Mouse (Mus musculus) liver, embryonic 14.5 days (tissue): ENCODE data around the gene Bco1. TPM values are rescaled to one million over a fixed set of nuclear protein-coding genes. Genes with fewer than 3 reads are reported as not detected.

ENCODE experiments used
- ATAC-seq: fragments of 200-750 bp; cut with Nextera tagmentation; 2 replicates; pipeline ENCODE4 v1.8.0; 2017; ENCODE audit warnings: moderate number of reproducible peaks, mild to moderate bottlenecking, moderate library complexity; ENCODE audit not compliant: insufficient read depth
- DNase-seq, 3 experiments: peaks; one replicate each; pipeline ENCODE4 v3.0.0-alpha.2; 2012 to 2013; ENCODE audit warnings: low read depth in 3 of 3, low spot score in 3 of 3
- H3K27ac ChIP-seq: fragments of 300-500 bp; sonication (generic); 2 replicates; pipeline ENCODE4 v1.5.1; 2014; ENCODE audit warnings: moderate library complexity, mild to moderate bottlenecking, control low read depth, inconsistent platforms
- H3K27me3 ChIP-seq: fragments of 300-500 bp; sonication (generic); 2 replicates; pipeline ENCODE4 v1.6.1; 2014; ENCODE audit warnings: mild to moderate bottlenecking, low read length, moderate library complexity; ENCODE audit not compliant: control insufficient read depth, insufficient read depth
- H3K36me3 ChIP-seq: fragments of 300-500 bp; sonication (generic); replicated peaks from 2 replicates; pipeline ENCODE4 v1.6.1; 2014; ENCODE audit warnings: low read depth; ENCODE audit not compliant: control insufficient read depth, insufficient read depth
- H3K4me1 ChIP-seq, 2 experiments: fragments of 200-500 bp in 1 of 2; fragments of 300-500 bp in 1 of 2; sonication (generic) in 1 of 2; replicated peaks; 2 replicates each; pipeline ENCODE4 v1.6.1; 2012 to 2014; ENCODE audit warnings: antibody characterized with exemption in 1 of 2, inconsistent platforms in 1 of 2, low read length in 1 of 2; ENCODE audit not compliant: control insufficient read depth in 2 of 2, insufficient read depth in 2 of 2
- H3K4me2 ChIP-seq: fragments of 300-500 bp; sonication (generic); 2 replicates; pipeline ENCODE4 v1.6.1; 2014; ENCODE audit warnings: low read depth, mild to moderate bottlenecking, control low read depth, moderate library complexity
- H3K4me3 ChIP-seq, 2 experiments: fragments of 200-500 bp in 1 of 2; fragments of 300-500 bp in 1 of 2; sonication (generic) in 1 of 2; 2 replicates each; pipeline ENCODE4 v1.5.1; 2012 to 2014; ENCODE audit warnings: low read depth in 2 of 2, low read length in 2 of 2, mild to moderate bottlenecking in 2 of 2, control low read depth in 1 of 2, inconsistent platforms in 1 of 2, moderate library complexity in 1 of 2; ENCODE audit not compliant: insufficient read depth in 1 of 2
- H3K9ac ChIP-seq: fragments of 300-500 bp; sonication (generic); replicated peaks from 2 replicates; pipeline ENCODE4 v1.6.1; 2014; ENCODE audit warnings: mild to moderate bottlenecking, control low read depth, moderate library complexity
- H3K9me3 ChIP-seq: fragments of 300-500 bp; sonication (generic); 2 replicates; pipeline ENCODE4 v1.6.1; 2016; ENCODE audit warnings: low read length, mixed read lengths; ENCODE audit not compliant: control insufficient read depth
- CTCF ChIP-seq: IDR thresholded peaks from 2 replicates; pipeline ENCODE4 v1.5.1; 2016; ENCODE audit warnings: antibody characterized with exemption, low read depth, control low read depth
- EP300 ChIP-seq: IDR thresholded peaks from 2 replicates; pipeline ENCODE4 v1.6.1; 2016; ENCODE audit warnings: antibody characterized with exemption, low read depth
- WGBS: fragments of 180-500 bp; shearing (Covaris S2); extraction: QIAGEN DNeasy Blood & Tissue Kit; methylation state at CpG from one replicate; pipeline ENCODE4 v1.1.7; 2014; ENCODE audit not compliant: insufficient replicate concordance; 5-methylcytosine and 5-hydroxymethylcytosine counted together
- polyA plus RNA-seq, 2 experiments: library from polyadenylated mRNA; depleted of rRNA in 1 of 2; stranded (reverse) in 1 of 2; unstranded in 1 of 2; fragments of >200 nt; fragmentation: Nextera tagmentation in 1 of 2; extraction: Ambion mirVana in 1 of 2; gene quantifications; 2 replicates each; pipeline versions ENCODE4 v1.2.1 to v1.2.3; 2012 to 2014

The Bco1 gene
- polyA plus RNA-seq, 2 experiments, result 3.2 to 5.2 TPM

GRCm38 (mm10) chr8:117115094-117115493, 19.4 kb downstream of the Bco1 start:
- no peaks in the 10 kb centered on the region for H3K36me3 ChIP-seq
- WGBS, result 38% methylated on average over 6 of the region's 6 CpGs
- H3K27me3 ChIP-seq, result no peaks in the 10 kb centered on the region
- no peaks in the 10 kb centered on the region for H3K9me3 ChIP-seq
- no peak for ATAC-seq
- TF ChIP-seq CTCF (no peak), EP300 (no peak)
- no peak overlapping the region for H3K27ac ChIP-seq
- peak overlapping the region; percentile 49 for H3K4me2 ChIP-seq
- H3K9ac ChIP-seq, result no peak overlapping the region
- no peak for DNase-seq
- H3K4me1 ChIP-seq, result peaks cover 8 to 13% of the 10 kb centered on the region in 2 experiments
- no peak overlapping the region for H3K4me3 ChIP-seq

DNA sequence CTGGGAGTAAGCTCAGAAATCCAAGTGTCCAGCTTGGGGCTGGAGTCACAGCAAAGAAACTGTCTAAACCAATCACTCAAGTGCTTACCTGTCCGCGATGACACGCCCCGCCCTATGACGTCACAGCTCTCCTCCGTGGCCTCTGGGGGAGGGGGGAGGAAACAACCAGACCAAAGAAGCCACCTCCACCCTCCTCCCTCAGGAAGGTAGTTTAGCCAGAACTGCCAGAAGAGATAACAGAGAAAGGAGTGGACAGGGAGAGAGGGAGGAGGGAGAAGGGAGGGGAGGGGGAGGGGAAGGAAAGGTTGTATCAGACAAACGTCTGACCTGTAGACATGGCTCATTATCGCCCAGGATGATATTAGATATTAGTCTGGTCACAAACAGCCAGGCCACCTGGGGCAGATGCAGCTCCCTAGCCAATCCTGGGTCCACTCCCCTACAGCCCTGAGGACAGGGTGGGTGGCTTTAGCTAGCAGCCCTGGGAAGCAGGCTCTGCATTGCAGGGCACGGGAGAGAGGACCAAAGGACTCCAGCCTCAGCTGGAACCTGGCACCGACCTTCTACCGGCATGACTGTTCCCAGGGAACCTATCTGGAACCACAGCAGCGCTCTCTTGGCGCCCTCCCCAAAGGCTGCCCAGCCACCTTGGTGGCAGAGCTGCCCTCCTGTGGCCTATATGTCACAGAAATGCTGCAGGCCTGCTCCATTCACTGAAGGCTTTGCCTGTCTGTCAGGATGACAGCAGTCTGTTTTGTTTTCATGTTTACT, 20.2 kb downstream of the Bco1 start:
- no peak overlapping the region for H3K4me3 ChIP-seq
- H3K27ac ChIP-seq, result no peak overlapping the region
- ATAC-seq (peak; percentile 69), DNase-seq (peak; percentile 17 to 44 (median 19))
- H3K36me3 ChIP-seq, result no peaks in the 10 kb centered on the region
- TF ChIP-seq CTCF (peak; percentile 58), EP300 (no peak)
- no peak overlapping the region for H3K9ac ChIP-seq
- H3K4me2 ChIP-seq, result peak overlapping the region; percentile 49
- H3K4me1 ChIP-seq, result peaks cover 8 to 13% of the 10 kb centered on the region in 2 experiments
- H3K9me3 ChIP-seq, result no peaks in the 10 kb centered on the region
- H3K27me3 ChIP-seq, result no peaks in the 10 kb centered on the region
- 16% methylated on average over 13 of the region's 13 CpGs for WGBS

- WGBS, result 54% methylated on average over 7 of the region's 7 CpGs
- peaks cover 8 to 15% of the 10 kb centered on the region in 2 experiments for H3K4me1 ChIP-seq
- H3K4me2 ChIP-seq, result no peak overlapping the region
- DNase-seq, result no peak
- no peaks in the 10 kb centered on the region for H3K36me3 ChIP-seq
- no peak for ATAC-seq
- no peak overlapping the region for H3K4me3 ChIP-seq
- no peak overlapping the region for H3K9ac ChIP-seq
- H3K27ac ChIP-seq, result no peak overlapping the region
- TF ChIP-seq CTCF, result no peak
- TF ChIP-seq EP300, result no peak
- H3K9me3 ChIP-seq, result no peaks in the 10 kb centered on the region
- H3K27me3 ChIP-seq, result no peaks in the 10 kb centered on the region
Observed at GRCm38 (mm10) chr8:117116534-117116933, 20.9 kb downstream of the Bco1 start.

GRCm38 (mm10) chr8:117118409-117118808, 22.8 kb downstream of the Bco1 start:
- H3K9ac ChIP-seq, result no peak overlapping the region
- no peaks in the 10 kb centered on the region for H3K36me3 ChIP-seq
- no peak for ATAC-seq
- H3K4me3 ChIP-seq, result no peak overlapping the region
- peaks cover 8 to 15% of the 10 kb centered on the region in 2 experiments for H3K4me1 ChIP-seq
- H3K27me3 ChIP-seq, result no peaks in the 10 kb centered on the region
- TF ChIP-seq CTCF (no peak), EP300 (no peak)
- no peak for DNase-seq
- H3K27ac ChIP-seq, result no peak overlapping the region
- no peak overlapping the region for H3K4me2 ChIP-seq
- no peaks in the 10 kb centered on the region for H3K9me3 ChIP-seq
- 88% methylated on average over 9 of the region's 9 CpGs for WGBS

GRCm38 (mm10) chr8:117121277-117121676, 25.6 kb downstream of the Bco1 start:
- ATAC-seq (no peak), DNase-seq (no peak)
- no peak overlapping the region for H3K4me2 ChIP-seq
- H3K9ac ChIP-seq, result no peak overlapping the region
- TF ChIP-seq CTCF, result no peak
- TF ChIP-seq EP300, result no peak
- no peak overlapping the region for H3K4me3 ChIP-seq
- peaks cover 0 to 3% of the 10 kb centered on the region in 2 experiments; a peak in 1 of 4 replicates for H3K4me1 ChIP-seq
- 45% methylated on average over 8 of the region's 8 CpGs for WGBS
- H3K9me3 ChIP-seq, result no peaks in the 10 kb centered on the region
- no peaks in the 10 kb centered on the region for H3K36me3 ChIP-seq
- no peaks in the 10 kb centered on the region for H3K27me3 ChIP-seq
- H3K27ac ChIP-seq, result no peak overlapping the region
